Mouse (Mus musculus): ENCODE data around the gene Arhgap15.

DNA sequence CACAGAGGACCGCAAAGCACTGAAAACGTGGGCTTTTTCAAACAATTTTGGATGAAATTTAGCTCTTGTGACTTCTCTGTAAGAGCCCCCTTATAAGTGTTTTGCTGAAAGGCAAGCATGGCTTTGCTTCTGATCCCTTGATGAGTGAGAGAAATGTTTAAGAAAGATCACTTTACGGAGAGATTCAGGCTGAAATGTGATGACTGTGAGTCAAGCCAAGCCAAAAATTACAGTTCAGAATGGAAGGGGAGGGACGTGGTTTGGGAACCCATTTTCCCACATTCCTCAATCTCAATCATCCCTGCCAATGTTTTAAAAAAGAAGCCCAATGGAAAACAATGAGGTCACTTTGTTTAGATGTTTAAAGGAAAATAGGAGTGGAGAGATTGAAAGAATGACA, 411.7 kb downstream of the Arhgap15 start:
- TF ChIP-seq POLR2A (IDR thresholded peaks at IDR 0.05; ENCODE audit: insufficient read depth, low read depth, low read length) (no peak), CTCF (IDR thresholded peaks at IDR 0.05) (no peak)

All from heart, adult 2 months (tissue).